Mouse (Mus musculus) bone marrow, adult 2 months (tissue): ENCODE measurements around the gene Tmem11. TPM values are rescaled to one million over a fixed set of nuclear protein-coding genes. Genes with fewer than 3 reads are reported as not detected.

Experiments used
- H3K27ac ChIP-seq: fragments of 200-500 bp; 2 replicates; pipeline ENCODE4 v1.5.1; 2012; ENCODE audit warnings: low read depth, mild to moderate bottlenecking, control low read depth, inconsistent platforms, low read length; ENCODE audit not compliant: control insufficient read depth, poor library complexity, insufficient read depth
- H3K4me1 ChIP-seq: fragments of 200-500 bp; 2 replicates; pipeline ENCODE4 v1.6.1; 2011; ENCODE audit warnings: low read length; ENCODE audit not compliant: control insufficient read depth, insufficient read depth
- H3K4me3 ChIP-seq: fragments of 200-500 bp; replicated peaks from 2 replicates; pipeline ENCODE3; 2011; ENCODE audit warnings: mild to moderate bottlenecking, low read depth, low read length, control low read depth; ENCODE audit not compliant: control insufficient read depth
- CTCF ChIP-seq: fragments of 200-500 bp; IDR thresholded peaks from 2 replicates; pipeline ENCODE4 v1.5.1; 2011; ENCODE audit warnings: low read length, control low read depth; ENCODE audit not compliant: control insufficient read depth, insufficient read depth
- POLR2A ChIP-seq: fragments of 200-500 bp; IDR thresholded peaks from 2 replicates; pipeline ENCODE4 v1.6.1; 2011; ENCODE audit warnings: low read depth, mild to moderate bottlenecking, control low read depth, low read length, borderline replicate concordance; ENCODE audit not compliant: control insufficient read depth
- WGBS: fragments of 180-500 bp; shearing (Covaris S2); methylation state at CpG from one replicate; pipeline ENCODE4 v1.1.7; 2018; 5-methylcytosine and 5-hydroxymethylcytosine counted together
- polyA plus RNA-seq: library from polyadenylated mRNA; stranded (reverse); fragments of >200 nt; gene quantifications from 2 replicates; pipeline ENCODE4 v1.2.4, GENCODE M21; 2011; ENCODE audit warnings: low replicate concordance; ENCODE audit not compliant: missing spikeins, insufficient read depth, insufficient read length

The Tmem11 gene
- polyA plus RNA-seq: 17.5 and 25.7 TPM in 2 replicates

GRCm38 (mm10) chr11:60878675-60879294 is at the start of gene Tmem11:
Gene Tmem11 (minus strand): TSS chr11:60879272.
- H3K4me1 ChIP-seq: no peaks in the 10 kb centered on the region; the same call in 1 of the 2 replicates
- peak within 1 kb of the TSS; percentile 74 for H3K4me3 ChIP-seq
- H3K27ac ChIP-seq: peak within 1 kb of the TSS; percentile 87
- WGBS: under 1% methylated on average over 62 of the region's 62 CpGs
- TF ChIP-seq POLR2A (peak; percentile 53; the same call in 1 of the 2 replicates), CTCF (peak; percentile 18; the same call in 1 of the 2 replicates)

GRCm38 (mm10) chr11:60927264-60927663 is 48.2 kb upstream of the Tmem11 start:
- Histone ChIP-seq H3K4me3 (no peak overlapping the region), H3K4me1 (peaks cover 2% of the 10 kb centered on the region), H3K27ac (no peak overlapping the region)
- TF ChIP-seq POLR2A (no peak), CTCF (peak; percentile 92)
- 1% methylated on average over 9 of the region's 9 CpGs for WGBS

DNA sequence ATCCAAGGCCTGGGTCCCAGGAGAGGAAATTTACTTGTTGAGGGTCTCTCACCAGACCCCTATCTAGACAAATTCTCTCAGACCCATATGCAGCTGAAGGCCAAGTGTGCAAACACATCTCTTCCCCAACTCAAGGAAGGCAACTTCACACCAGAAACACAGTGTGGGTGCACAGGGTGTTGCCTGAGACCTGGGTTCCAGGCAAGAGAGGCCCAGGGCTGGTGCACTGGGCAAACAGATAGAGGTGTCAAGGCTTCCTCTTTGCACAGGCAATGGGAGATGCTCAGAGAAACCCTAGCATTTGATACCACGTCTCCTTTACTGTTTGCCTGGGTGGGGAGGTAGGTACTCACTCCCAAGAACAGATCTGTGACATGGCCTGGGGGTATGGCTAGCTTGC is 45.9 kb upstream of the Tmem11 start:
- peaks cover 6% of the 10 kb centered on the region for H3K4me1 ChIP-seq
- H3K4me3 ChIP-seq: no peak overlapping the region
- 92% methylated on average over 1 of the region's 1 CpGs for WGBS
- peak overlapping the region; percentile 57 for H3K27ac ChIP-seq
- TF ChIP-seq POLR2A: no peak
- TF ChIP-seq CTCF: no peak

DNA sequence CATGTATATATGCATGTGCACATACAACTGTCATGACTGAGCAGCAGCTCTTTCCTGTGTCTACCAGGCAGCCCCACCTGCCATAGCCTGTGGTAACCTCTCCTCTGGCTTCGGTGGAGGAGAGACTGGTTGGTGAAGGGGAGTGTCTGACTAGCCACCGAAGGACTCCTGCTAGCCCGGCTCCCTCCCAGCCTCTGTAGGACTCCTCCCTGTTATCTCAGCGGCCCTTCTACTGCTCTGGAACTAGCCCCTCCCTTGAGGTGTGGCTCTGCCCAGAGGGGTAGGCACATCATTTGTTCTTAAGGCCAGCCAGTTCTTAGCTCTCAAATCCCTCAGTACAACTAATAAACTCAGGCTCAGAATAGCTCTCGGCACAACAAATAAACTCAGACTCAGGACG is 45.4 kb upstream of the Tmem11 start:
- Histone ChIP-seq H3K27ac (peak overlapping the region; percentile 57), H3K4me1 (peaks cover 6% of the 10 kb centered on the region), H3K4me3 (no peak overlapping the region)
- 50% methylated on average over 6 of the region's 6 CpGs for WGBS
- TF ChIP-seq CTCF: no peak
- TF ChIP-seq POLR2A: peak; percentile 45; the same call in 1 of the 2 replicates

GRCm38 (mm10) chr11:60922964-60923363 is 43.9 kb upstream of the Tmem11 start:
- 87% methylated on average over 5 of the region's 5 CpGs for WGBS
- no peak for TF ChIP-seq CTCF
- no peak for TF ChIP-seq POLR2A
- H3K4me1 ChIP-seq: peaks cover 6% of the 10 kb centered on the region
- H3K27ac ChIP-seq: no peak overlapping the region
- H3K4me3 ChIP-seq: no peak overlapping the region

GRCm38 (mm10) chr11:60922195-60922594 is 43.1 kb upstream of the Tmem11 start:
- WGBS: 88% methylated on average over 1 of the region's 1 CpGs
- no peak overlapping the region for H3K4me3 ChIP-seq
- peaks cover 6% of the 10 kb centered on the region for H3K4me1 ChIP-seq
- no peak overlapping the region for H3K27ac ChIP-seq
- TF ChIP-seq POLR2A: no peak
- TF ChIP-seq CTCF: no peak

GRCm38 (mm10) chr11:60920021-60920420 is 40.9 kb upstream of the Tmem11 start:
- TF ChIP-seq POLR2A (no peak), CTCF (no peak)
- Histone ChIP-seq H3K27ac (no peak overlapping the region), H3K4me3 (no peak overlapping the region), H3K4me1 (peaks cover 4% of the 10 kb centered on the region; the same call in 1 of the 2 replicates)
- 55% methylated on average over 2 of the region's 2 CpGs for WGBS

- Histone ChIP-seq H3K4me3 (no peak overlapping the region), H3K27ac (no peak overlapping the region), H3K4me1 (peaks cover 6% of the 10 kb centered on the region; the same call in 1 of the 2 replicates)
- no peak for TF ChIP-seq CTCF
- no peak for TF ChIP-seq POLR2A
- WGBS: 72% methylated on average over 4 of the region's 4 CpGs
Observed at GRCm38 (mm10) chr11:60915201-60915600, 36.1 kb upstream of the Tmem11 start.

GRCm38 (mm10) chr11:60914491-60914890 is 35.4 kb upstream of the Tmem11 start, which contains the start of gene Natd1:
Gene Natd1 (minus strand): TSS chr11:60914750.
- Histone ChIP-seq H3K4me3 (peak within 1 kb of the TSS; percentile 85), H3K27ac (peak within 1 kb of the TSS; percentile 83), H3K4me1 (peaks cover 5% of the 10 kb centered on the region; the same call in 1 of the 2 replicates)
- TF ChIP-seq POLR2A (no peak), CTCF (no peak)
- WGBS: 38% methylated on average over 7 of the region's 7 CpGs
